8 mouse cellular contexts compared by ENCODE assay signal in genomic region chr9:107625351-107626128, GRCm38 (mm10). TPM values are rescaled to one million over a fixed set of nuclear protein-coding genes. Genes with fewer than 3 reads are reported as not detected.
DNase-seq lines count a peak whose midpoint lies in the region; ATAC-seq lines count a peak whose summit lies in the region.

No protein-coding gene starts in this region.

- ATAC-seq in lung, embryonic 15.5 days (ENCODE audit: borderline replicate concordance, extremely low read depth, low FRiP score, low TSS enrichment), result no peak
- no peak for ATAC-seq in embryonic facial prominence, embryonic 14.5 days (ENCODE audit: low read depth)
- ATAC-seq in intestine, embryonic 15.5 days, result no peak
- no peak for ATAC-seq in neural tube, embryonic 14.5 days (ENCODE audit: low read depth)

- no peak overlapping the region for H3K4me2 ChIP-seq in lung, embryonic 15.5 days
- H3K4me2 ChIP-seq in embryonic facial prominence, embryonic 14.5 days (ENCODE audit: low read depth, low read length), result no peak overlapping the region
- no peak overlapping the region for H3K4me2 ChIP-seq in intestine, embryonic 15.5 days (replicated peaks)
- H3K4me2 ChIP-seq in neural tube, embryonic 14.5 days (ENCODE audit: low read depth, low read length), result 0 out of 2 replicates have a peak overlapping the region, but pooled peaks have one; percentile 23

- H3K4me1 ChIP-seq in lung, embryonic 15.5 days, result peaks cover 70% of the 10 kb centered on the region
- H3K4me1 ChIP-seq in embryonic facial prominence, embryonic 14.5 days (ENCODE audit: control insufficient read depth, insufficient read depth, low read length), result peaks cover 39% of the 10 kb centered on the region
- H3K4me1 ChIP-seq in intestine, embryonic 15.5 days (replicated peaks), result peaks cover 64% of the 10 kb centered on the region
- peaks cover 50% of the 10 kb centered on the region for H3K4me1 ChIP-seq in neural tube, embryonic 14.5 days (ENCODE audit: control insufficient read depth, insufficient read depth, low read length)

- H3K36me3 ChIP-seq in lung, embryonic 15.5 days, result peaks cover 34% of the 10 kb centered on the region
- H3K36me3 ChIP-seq in embryonic facial prominence, embryonic 14.5 days (ENCODE audit: control insufficient read depth, insufficient read depth, low read length), result peaks cover 32% of the 10 kb centered on the region; the same call in 1 of the 2 replicates
- peaks cover 3% of the 10 kb centered on the region; the same call in 1 of the 2 replicates for H3K36me3 ChIP-seq in intestine, embryonic 15.5 days
- H3K36me3 ChIP-seq in neural tube, embryonic 14.5 days (ENCODE audit: control insufficient read depth, insufficient read depth, low read length), result no peaks in the 10 kb centered on the region; the same call in 1 of the 2 replicates

- DNase-seq in lung, postnatal 10 days, result no peak
- DNase-seq in embryonic facial prominence, embryonic 14.5 days (ENCODE audit: low spot score), result no peak
- no peak for DNase-seq in right cerebral cortex, postnatal 4 days
- DNase-seq in left cerebral cortex, adult 11 months (ENCODE audit: low spot score), result no peak
- no peak for DNase-seq in adrenal gland, postnatal 10 days

- no peak overlapping the region for H3K9ac ChIP-seq in lung, embryonic 15.5 days
- no peak overlapping the region for H3K9ac ChIP-seq in embryonic facial prominence, embryonic 14.5 days (ENCODE audit: low read depth, low read length)
- H3K9ac ChIP-seq in intestine, embryonic 15.5 days, result no peak overlapping the region
- no peak overlapping the region for H3K9ac ChIP-seq in neural tube, embryonic 14.5 days (replicated peaks; ENCODE audit: low read depth, low read length)

- no peaks in the 10 kb centered on the region for H3K27me3 ChIP-seq in lung, embryonic 15.5 days
- no peaks in the 10 kb centered on the region for H3K27me3 ChIP-seq in embryonic facial prominence, embryonic 14.5 days (replicated peaks; ENCODE audit: control insufficient read depth, insufficient read depth, low read length)
- H3K27me3 ChIP-seq in intestine, embryonic 15.5 days (replicated peaks), result no peaks in the 10 kb centered on the region
- H3K27me3 ChIP-seq in neural tube, embryonic 14.5 days (ENCODE audit: control insufficient read depth, insufficient read depth, low read length), result no peaks in the 10 kb centered on the region

- WGBS in lung, embryonic 15.5 days, result 85% methylated on average over 12 of the region's 12 CpGs
- 88% methylated on average over 12 of the region's 12 CpGs for WGBS in embryonic facial prominence, embryonic 14.5 days
- 89% methylated on average over 12 of the region's 12 CpGs for WGBS in intestine, embryonic 15.5 days
- 87% methylated on average over 12 of the region's 12 CpGs for WGBS in neural tube, embryonic 14.5 days

- H3K4me3 ChIP-seq in lung, embryonic 15.5 days, result no peak overlapping the region
- H3K4me3 ChIP-seq in embryonic facial prominence, embryonic 14.5 days (ENCODE audit: low read depth, low read length), result no peak overlapping the region
- no peak overlapping the region for H3K4me3 ChIP-seq in intestine, embryonic 15.5 days (replicated peaks)
- H3K4me3 ChIP-seq in neural tube, embryonic 14.5 days (ENCODE audit: low read depth, low read length), result no peak overlapping the region

- no peaks in the 10 kb centered on the region for H3K9me3 ChIP-seq in lung, embryonic 15.5 days
- no peaks in the 10 kb centered on the region for H3K9me3 ChIP-seq in embryonic facial prominence, embryonic 14.5 days (ENCODE audit: control insufficient read depth, low read length)
- H3K9me3 ChIP-seq in intestine, embryonic 15.5 days, result no peaks in the 10 kb centered on the region
- no peaks in the 10 kb centered on the region for H3K9me3 ChIP-seq in neural tube, embryonic 14.5 days (ENCODE audit: control insufficient read depth, low read length)

- H3K27ac ChIP-seq in lung, embryonic 15.5 days, result peak overlapping the region; percentile 90
- H3K27ac ChIP-seq in embryonic facial prominence, embryonic 14.5 days (replicated peaks; ENCODE audit: low read depth, low read length), result peak overlapping the region; percentile 87; the same call in 1 of the 2 replicates
- H3K27ac ChIP-seq in intestine, embryonic 15.5 days, result peak overlapping the region; percentile 3; the same call in 1 of the 2 replicates
- H3K27ac ChIP-seq in neural tube, embryonic 14.5 days (ENCODE audit: low read depth, low read length), result 0 out of 2 replicates have a peak overlapping the region, but pooled peaks have one; percentile 91

RNA-seq across cellular contexts. Expression of gene Gnai2, which starts 9.6 kb away (rescaled TPM):
- polyA plus RNA-seq in lung, embryonic 15.5 days (2015; fragmentation: Nextera tagmentation; extraction: Ambion mirVana), result 469 and 478 TPM in 2 replicates
- 380 and 416 TPM in 2 replicates for polyA plus RNA-seq in embryonic facial prominence, embryonic 14.5 days (2014; fragmentation: Nextera tagmentation; extraction: Ambion mirVana)
- polyA plus RNA-seq in intestine, embryonic 15.5 days (2015; fragmentation: Nextera tagmentation; extraction: Ambion mirVana), result 334 and 335 TPM in 2 replicates
- 234 and 258 TPM in 2 replicates for polyA plus RNA-seq in neural tube, embryonic 14.5 days (2014; fragmentation: Nextera tagmentation; extraction: Ambion mirVana)
- 100 to 1,000 TPM; 292 to 327 TPM for total RNA-seq in adrenal gland, postnatal 10 days (2021)

RNA-seq across cellular contexts. Expression of gene Sema3b, which starts 16.5 kb away (rescaled TPM):
- polyA plus RNA-seq in lung, embryonic 15.5 days (2015; fragmentation: Nextera tagmentation; extraction: Ambion mirVana), result 8.2 and 9.1 TPM in 2 replicates
- 18.0 and 18.2 TPM in 2 replicates for polyA plus RNA-seq in embryonic facial prominence, embryonic 14.5 days (2014; fragmentation: Nextera tagmentation; extraction: Ambion mirVana)
- 34.7 and 37.5 TPM in 2 replicates for polyA plus RNA-seq in intestine, embryonic 15.5 days (2015; fragmentation: Nextera tagmentation; extraction: Ambion mirVana)
- polyA plus RNA-seq in neural tube, embryonic 14.5 days (2014; fragmentation: Nextera tagmentation; extraction: Ambion mirVana), result 2.8 and 5.3 TPM in 2 replicates
- 10 to 100 TPM in 1 of 2 experiments, 1 to 10 TPM in 1; 9.5 to 13.2 TPM for total RNA-seq in adrenal gland, postnatal 10 days (2021)

RNA-seq across cellular contexts. Expression of gene Ifrd2, which starts 38.1 kb away (rescaled TPM):
- polyA plus RNA-seq in lung, embryonic 15.5 days (2015; fragmentation: Nextera tagmentation; extraction: Ambion mirVana), result 40.0 and 44.2 TPM in 2 replicates
- 46.7 and 52.3 TPM in 2 replicates for polyA plus RNA-seq in embryonic facial prominence, embryonic 14.5 days (2014; fragmentation: Nextera tagmentation; extraction: Ambion mirVana)
- 66.4 and 81.9 TPM in 2 replicates for polyA plus RNA-seq in intestine, embryonic 15.5 days (2015; fragmentation: Nextera tagmentation; extraction: Ambion mirVana)
- 15.0 and 17.8 TPM in 2 replicates for polyA plus RNA-seq in neural tube, embryonic 14.5 days (2014; fragmentation: Nextera tagmentation; extraction: Ambion mirVana)
- 10 to 100 TPM; 37.4 to 40.9 TPM for total RNA-seq in adrenal gland, postnatal 10 days (2021)

RNA-seq across cellular contexts. Expression of gene Slc38a3, which starts 43.8 kb away (rescaled TPM):
- polyA plus RNA-seq in lung, embryonic 15.5 days (2015; fragmentation: Nextera tagmentation; extraction: Ambion mirVana), result 3.9 and 4.1 TPM in 2 replicates
- 7.0 and 7.8 TPM in 2 replicates for polyA plus RNA-seq in embryonic facial prominence, embryonic 14.5 days (2014; fragmentation: Nextera tagmentation; extraction: Ambion mirVana)
- 8.4 and 16.0 TPM in 2 replicates for polyA plus RNA-seq in intestine, embryonic 15.5 days (2015; fragmentation: Nextera tagmentation; extraction: Ambion mirVana)
- 31.3 and 36.6 TPM in 2 replicates for polyA plus RNA-seq in neural tube, embryonic 14.5 days (2014; fragmentation: Nextera tagmentation; extraction: Ambion mirVana)
- 10 to 100 TPM; 42.0 to 95.1 TPM for total RNA-seq in adrenal gland, postnatal 10 days (2021)

RNA-seq across cellular contexts. Expression of gene Hyal3, which starts 44.9 kb away (rescaled TPM):
- 0.99 and 1.4 TPM in 2 replicates for polyA plus RNA-seq in lung, embryonic 15.5 days (2015; fragmentation: Nextera tagmentation; extraction: Ambion mirVana)
- polyA plus RNA-seq in embryonic facial prominence, embryonic 14.5 days (2014; fragmentation: Nextera tagmentation; extraction: Ambion mirVana), result 1.2 and 1.4 TPM in 2 replicates
- 0.74 and 0.97 TPM in 2 replicates for polyA plus RNA-seq in intestine, embryonic 15.5 days (2015; fragmentation: Nextera tagmentation; extraction: Ambion mirVana)
- 1.5 and 2.1 TPM in 2 replicates for polyA plus RNA-seq in neural tube, embryonic 14.5 days (2014; fragmentation: Nextera tagmentation; extraction: Ambion mirVana)
- total RNA-seq in adrenal gland, postnatal 10 days (2021), result 1 to 10 TPM; 1.0 to 1.2 TPM

Comparison
In these comparisons a context has a peak if more than half of its experiments do, and no peak if none do; other contexts are left out.
1. H3K27ac ChIP-seq: peak in every context shown above with its lines; median percentile 91 in neural tube, embryonic 14.5 days; 90 in lung, embryonic 15.5 days; 87 in embryonic facial prominence, embryonic 14.5 days; 3 in intestine, embryonic 15.5 days.